Mouse (Mus musculus) telencephalon, adult 2 months (tissue): ENCODE data around the gene Mfap4.

Experiments used
- DNase-seq: peaks from one replicate; pipeline ENCODE4 v3.0.0-alpha.2; 2011; ENCODE audit warnings: low read depth, low spot score

The Mfap4 gene

GRCm38 (mm10) chr11:61514953-61515352 lies 29.7 kb downstream of the Mfap4 start:
- DNase-seq = no peak

DNA sequence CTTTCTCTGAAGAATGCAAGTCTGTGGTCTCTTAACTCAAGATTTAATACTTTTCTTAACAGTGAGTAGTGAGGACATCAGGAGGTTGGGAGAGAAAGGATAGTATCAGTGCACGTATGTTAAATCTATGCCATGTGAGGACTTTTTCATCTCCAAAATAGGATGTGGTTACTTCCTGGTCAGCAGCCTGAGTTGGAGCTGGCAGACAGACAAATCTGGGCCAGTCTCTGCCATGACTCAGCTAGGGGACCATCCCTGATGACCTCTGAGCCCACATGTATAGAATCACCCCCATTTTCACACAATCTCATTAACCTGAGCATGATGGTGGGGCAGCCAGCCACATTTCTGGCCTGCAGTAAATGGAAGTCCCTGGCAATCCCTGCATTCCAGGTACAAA lies 32.7 kb downstream of the Mfap4 start:
- DNase-seq = no peak

DNA sequence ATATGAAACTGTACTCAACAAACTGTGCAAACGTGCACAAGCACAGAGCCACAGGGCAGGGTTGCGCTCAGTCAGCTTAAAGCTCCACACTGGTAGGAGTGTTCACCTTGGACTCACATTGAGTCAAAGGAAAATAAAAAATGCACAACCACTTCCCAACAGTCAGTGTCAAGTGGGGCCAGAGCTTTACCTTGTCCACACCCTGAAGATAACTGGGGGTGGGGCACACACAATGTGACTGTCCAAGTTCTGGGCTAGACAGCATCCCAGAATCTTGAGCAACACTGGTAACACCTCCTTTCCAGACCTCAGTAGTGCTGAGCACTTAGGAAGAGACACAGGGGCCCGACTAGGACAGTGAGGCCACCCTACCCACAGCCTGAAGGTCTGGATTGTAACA lies 33.6 kb downstream of the Mfap4 start:
- no peak for DNase-seq

DNA sequence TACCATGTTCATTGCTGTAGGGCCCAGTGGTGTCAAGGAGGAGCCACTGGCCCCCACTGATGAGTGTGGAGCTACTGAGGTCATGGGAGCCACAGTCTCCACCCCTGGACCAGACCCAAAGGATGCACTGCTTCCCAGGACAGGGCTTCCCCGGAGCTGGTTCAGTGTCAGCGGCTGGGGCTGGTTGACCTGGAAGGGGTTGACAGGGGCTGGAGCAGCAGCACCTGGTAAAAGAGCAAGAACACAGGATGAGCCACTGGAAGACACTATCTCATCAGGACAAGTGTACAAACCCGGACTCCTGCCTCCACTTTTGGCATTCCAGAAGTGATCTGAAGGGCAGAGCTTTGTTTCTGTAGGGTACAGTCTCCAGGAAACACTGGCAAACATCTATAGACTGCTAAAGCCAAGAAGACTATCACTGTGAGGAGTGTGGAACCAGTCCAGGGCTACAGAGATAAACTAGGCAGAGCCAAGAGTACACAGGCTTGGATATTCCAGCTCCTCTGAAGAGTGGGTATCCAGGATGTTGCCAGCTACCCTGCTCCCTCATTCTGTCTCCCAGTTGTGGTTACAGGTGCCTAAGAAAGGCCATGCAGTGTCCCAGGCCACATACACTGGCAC lies 34.4 kb downstream of the Mfap4 start:
- no peak for DNase-seq

- no peak for DNase-seq
These were observed 41.6 kb downstream of the Mfap4 start for GRCm38 (mm10) chr11:61526872-61527271.

GRCm38 (mm10) chr11:61529268-61529713 lies 44.1 kb downstream of the Mfap4 start:
- no peak for DNase-seq

DNA sequence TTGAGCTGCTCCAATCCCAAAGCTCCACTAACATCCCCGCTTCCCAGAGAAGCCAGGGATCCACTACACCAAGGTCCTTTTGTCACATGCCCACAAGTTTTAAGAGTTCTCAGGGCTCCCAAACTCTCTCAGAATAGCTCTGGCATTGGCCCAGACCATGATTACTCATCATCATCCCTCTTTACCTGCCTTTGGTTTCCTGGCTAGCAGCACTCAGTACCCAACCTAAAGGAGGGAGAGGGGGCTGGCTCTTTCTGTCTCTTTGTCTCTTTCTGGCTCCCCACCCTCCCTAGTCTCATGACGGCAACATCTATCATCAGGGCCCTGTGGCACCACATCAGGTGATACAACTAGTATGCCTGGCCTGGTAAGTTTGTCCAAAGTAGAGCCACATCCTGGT lies 47.6 kb downstream of the Mfap4 start:
- no peak for DNase-seq

GRCm38 (mm10) chr11:61533571-61533970 lies 48.3 kb downstream of the Mfap4 start:
- no peak for DNase-seq

DNA sequence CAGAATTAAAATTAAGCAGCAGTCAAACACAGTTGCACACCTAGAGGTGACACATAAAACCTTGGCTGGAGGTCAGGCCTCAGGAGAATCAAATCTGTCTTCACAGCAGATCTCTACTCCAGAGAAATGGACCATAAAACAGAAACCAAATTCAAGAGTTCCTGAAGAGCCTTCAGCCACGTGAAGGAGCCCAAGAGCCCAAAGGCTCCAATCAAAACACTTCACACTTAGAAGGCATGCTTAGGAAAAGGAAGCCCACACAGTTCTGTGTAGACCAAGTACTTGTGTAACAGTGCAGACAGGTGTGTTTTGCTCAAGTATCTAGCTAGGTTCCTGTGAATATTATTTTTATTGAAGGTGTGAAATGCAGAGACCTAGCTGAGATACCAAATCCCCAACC lies 50.3 kb downstream of the Mfap4 start:
- DNase-seq = no peak

DNA sequence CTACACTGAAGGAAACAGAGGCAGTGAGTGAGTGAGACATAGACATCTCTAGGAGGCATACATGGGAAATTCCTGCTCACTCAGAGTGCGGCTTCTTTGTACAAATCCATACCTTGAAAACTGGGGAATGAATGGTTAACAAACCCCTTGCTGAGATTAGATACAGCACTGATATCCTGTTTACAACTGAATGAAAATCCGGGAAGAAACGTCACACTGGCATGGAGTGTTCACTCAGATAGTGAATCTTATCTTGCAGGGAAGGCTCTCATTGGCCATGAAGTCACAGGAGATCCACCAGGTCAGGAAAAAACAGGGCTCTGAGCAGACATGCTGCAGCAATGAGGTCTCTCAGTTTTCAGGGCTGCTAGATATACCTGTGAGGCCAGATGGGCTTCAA lies 51.7 kb downstream of the Mfap4 start:
- DNase-seq = no peak

DNA sequence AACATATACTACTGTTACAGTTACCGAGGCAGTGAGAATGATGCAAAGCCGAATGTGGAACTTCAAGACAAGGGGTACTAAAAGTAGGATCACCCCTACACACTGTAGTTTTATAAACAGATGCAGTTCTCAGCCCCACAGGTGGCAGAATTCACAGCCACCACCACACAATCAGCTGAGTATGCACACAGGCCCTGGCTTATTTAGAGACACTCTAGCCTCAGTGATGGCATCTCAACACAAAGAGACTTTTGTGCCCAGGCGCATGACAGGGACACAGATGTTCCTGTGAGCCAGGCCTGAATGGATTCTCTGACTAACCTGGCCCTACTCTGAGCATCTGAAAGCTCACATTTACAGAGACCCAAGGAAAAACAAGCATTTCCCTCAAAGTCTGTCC lies 52.1 kb downstream of the Mfap4 start:
- peak; percentile 61 for DNase-seq
